Mouse (Mus musculus) heart, embryonic 14.5 days (tissue): ENCODE results near the gene Naip1. TPM values are rescaled to one million over a fixed set of nuclear protein-coding genes. Genes with fewer than 3 reads are reported as not detected.

Experiments used
- ATAC-seq: fragments of 200-750 bp; cut with Nextera tagmentation; 2 replicates; pipeline ENCODE4 v1.8.0; 2017; ENCODE audit warnings: low read depth, moderate TSS enrichment; ENCODE audit not compliant: insufficient number of reproducible peaks, insufficient read depth, low FRiP score
- H3K27ac ChIP-seq, 2 experiments: fragments of 200-500 bp in 1 of 2; fragments of 300-500 bp in 1 of 2; sonication (generic) in 1 of 2; replicated peaks in 1 of 2; 2 replicates each; pipeline ENCODE4 v1.5.1; 2012 to 2014; ENCODE audit warnings: low read depth in 2 of 2, low read length in 2 of 2, control low read depth in 1 of 2, mild to moderate bottlenecking in 1 of 2, mixed read lengths in 1 of 2; ENCODE audit not compliant: control insufficient read depth in 1 of 2, insufficient read depth in 1 of 2
- H3K27me3 ChIP-seq: fragments of 300-500 bp; sonication (generic); 2 replicates; pipeline ENCODE4 v1.6.1; 2014; ENCODE audit warnings: mild to moderate bottlenecking, low read length, control low read depth; ENCODE audit not compliant: control insufficient read depth, insufficient read depth
- H3K36me3 ChIP-seq: fragments of 300-500 bp; sonication (generic); 2 replicates; pipeline ENCODE4 v1.6.1; 2014; ENCODE audit warnings: mild to moderate bottlenecking, control low read depth, low read length, mixed read lengths; ENCODE audit not compliant: control insufficient read depth, insufficient read depth
- H3K4me1 ChIP-seq, 2 experiments: fragments of 200-500 bp in 1 of 2; fragments of 300-500 bp in 1 of 2; sonication (generic) in 1 of 2; 2 replicates each; pipeline ENCODE4 v1.6.1; 2012 to 2014; ENCODE audit warnings: low read length in 2 of 2, control low read depth in 1 of 2, mixed read lengths in 1 of 2; ENCODE audit not compliant: control insufficient read depth in 2 of 2, insufficient read depth in 2 of 2
- H3K4me2 ChIP-seq: fragments of 300-500 bp; sonication (generic); 2 replicates; pipeline ENCODE4 v1.6.1; 2014; ENCODE audit warnings: mild to moderate bottlenecking, low read length
- H3K4me3 ChIP-seq, 2 experiments: fragments of 200-500 bp in 1 of 2; fragments of 300-500 bp in 1 of 2; sonication (generic) in 1 of 2; 2 replicates each; pipeline ENCODE4 v1.5.1; 2012 to 2014; ENCODE audit warnings: low read length in 2 of 2, mild to moderate bottlenecking in 2 of 2, control low read depth in 1 of 2, low read depth in 1 of 2, moderate library complexity in 1 of 2; ENCODE audit not compliant: control insufficient read depth in 1 of 2, insufficient read depth in 1 of 2
- H3K9ac ChIP-seq: fragments of 300-500 bp; sonication (generic); 2 replicates; pipeline ENCODE4 v1.6.1; 2014; ENCODE audit warnings: mild to moderate bottlenecking, low read length
- H3K9me3 ChIP-seq: fragments of 300-500 bp; sonication (generic); 2 replicates; pipeline ENCODE4 v1.6.1; 2016; ENCODE audit warnings: low read length, control low read depth; ENCODE audit not compliant: control insufficient read depth
- WGBS: fragments of 180-500 bp; shearing (Covaris S2); extraction: QIAGEN DNeasy Blood & Tissue Kit; methylation state at CpG from one replicate; pipeline ENCODE4 v1.1.7; 2014; 5-methylcytosine and 5-hydroxymethylcytosine counted together
- polyA plus RNA-seq: library from polyadenylated mRNA; unstranded; fragments of >200 nt; fragmentation: Nextera tagmentation; extraction: Ambion mirVana; gene quantifications from 2 replicates; pipeline ENCODE4 v1.2.1, GENCODE M21; 2014

Naip1 gene
- polyA plus RNA-seq, 1 experiment from 2014 or later: not detected

GRCm38 (mm10) chr13:100490424-100490823, 37.8 kb upstream of the Naip1 start:
- 74% methylated on average over 5 of the region's 5 CpGs for WGBS
- Histone ChIP-seq H3K27me3 (no peaks in the 10 kb centered on the region), H3K9me3 (no peaks in the 10 kb centered on the region), H3K36me3 (peaks cover 39% of the 10 kb centered on the region), H3K9ac (no peak overlapping the region), H3K4me2 (no peak overlapping the region), H3K4me3 (no peak overlapping the region), H3K27ac (no peak overlapping the region), H3K4me1 (peaks cover 0 to 4% of the 10 kb centered on the region in 2 experiments; a peak in 2 of 4 replicates)
- ATAC-seq: no peak

- WGBS: 95% methylated on average over 7 of the region's 7 CpGs
These were observed 30.9 kb upstream of the Naip1 start for GRCm38 (mm10) chr13:100483610-100484009.

GRCm38 (mm10) chr13:100463527-100464222, 11.0 kb upstream of the Naip1 start:
- Histone ChIP-seq H3K27me3 (no peaks in the 10 kb centered on the region), H3K4me2 (no peak overlapping the region), H3K36me3 (peaks cover 48% of the 10 kb centered on the region), H3K4me1 (no peaks in the 10 kb centered on the region), H3K27ac (no peak overlapping the region), H3K9ac (no peak overlapping the region), H3K4me3 (no peak overlapping the region), H3K9me3 (no peaks in the 10 kb centered on the region)
- no peak for ATAC-seq
- WGBS: 80% methylated on average over 2 of the region's 2 CpGs

More at GRCm38 (mm10) chr13:100483610-100484009, 30.9 kb upstream of the Naip1 start:
- Histone ChIP-seq H3K4me2 (no peak overlapping the region), H3K4me3 (no peak overlapping the region), H3K27me3 (no peaks in the 10 kb centered on the region), H3K27ac (no peak overlapping the region), H3K36me3 (peaks cover 81% of the 10 kb centered on the region), H3K9me3 (no peaks in the 10 kb centered on the region), H3K4me1 (no peaks in the 10 kb centered on the region), H3K9ac (no peak overlapping the region)
- ATAC-seq: no peak

- Histone ChIP-seq H3K27me3 (no peaks in the 10 kb centered on the region), H3K4me3 (no peak overlapping the region), H3K9ac (no peak overlapping the region), H3K27ac (no peak overlapping the region), H3K4me1 (no peaks in the 10 kb centered on the region), H3K9me3 (no peaks in the 10 kb centered on the region), H3K4me2 (no peak overlapping the region), H3K36me3 (peaks cover 26% of the 10 kb centered on the region)
- ATAC-seq: no peak
- 77% methylated on average over 3 of the region's 3 CpGs for WGBS
These were observed 8.7 kb upstream of the Naip1 start for GRCm38 (mm10) chr13:100461336-100461735.

- H3K4me1 ChIP-seq: no peaks in the 10 kb centered on the region
- H3K36me3 ChIP-seq: no peaks in the 10 kb centered on the region
- H3K9ac ChIP-seq: no peak overlapping the region
- H3K27me3 ChIP-seq: no peaks in the 10 kb centered on the region
- no peak overlapping the region for H3K27ac ChIP-seq
- no peak overlapping the region for H3K4me3 ChIP-seq
- ATAC-seq: no peak
- no peak overlapping the region for H3K4me2 ChIP-seq
- WGBS: 70% methylated on average over 1 of the region's 1 CpGs
- H3K9me3 ChIP-seq: no peaks in the 10 kb centered on the region
These were observed 3.2 kb downstream of the Naip1 start for GRCm38 (mm10) chr13:100449495-100449894.

GRCm38 (mm10) chr13:100440116-100440515, 12.6 kb downstream of the Naip1 start:
- no peaks in the 10 kb centered on the region for H3K9me3 ChIP-seq
- no peaks in the 10 kb centered on the region for H3K4me1 ChIP-seq
- H3K4me3 ChIP-seq: no peak overlapping the region
- WGBS: 36% methylated on average over 3 of the region's 3 CpGs
- ATAC-seq: no peak
- no peak overlapping the region for H3K27ac ChIP-seq
- no peak overlapping the region for H3K9ac ChIP-seq
- no peaks in the 10 kb centered on the region for H3K36me3 ChIP-seq
- no peaks in the 10 kb centered on the region for H3K27me3 ChIP-seq
- H3K4me2 ChIP-seq: no peak overlapping the region

- H3K36me3 ChIP-seq: no peaks in the 10 kb centered on the region
- 32% methylated on average over 1 of the region's 1 CpGs for WGBS
- ATAC-seq: no peak
These were observed 14.0 kb downstream of the Naip1 start for GRCm38 (mm10) chr13:100438701-100439100.

GRCm38 (mm10) chr13:100437322-100437825, 15.3 kb downstream of the Naip1 start:
- WGBS: 51% methylated on average over 3 of the region's 3 CpGs

More at GRCm38 (mm10) chr13:100438701-100439100, 14.0 kb downstream of the Naip1 start:
- Histone ChIP-seq H3K27me3 (no peaks in the 10 kb centered on the region), H3K4me3 (no peak overlapping the region), H3K4me1 (no peaks in the 10 kb centered on the region), H3K9me3 (no peaks in the 10 kb centered on the region), H3K4me2 (no peak overlapping the region), H3K9ac (no peak overlapping the region), H3K27ac (no peak overlapping the region)

More at GRCm38 (mm10) chr13:100437322-100437825, 15.3 kb downstream of the Naip1 start:
- H3K9ac ChIP-seq: no peak overlapping the region
- H3K4me3 ChIP-seq: no peak overlapping the region
- H3K4me2 ChIP-seq: no peak overlapping the region
- no peaks in the 10 kb centered on the region for H3K27me3 ChIP-seq
- no peaks in the 10 kb centered on the region for H3K4me1 ChIP-seq
- no peak overlapping the region for H3K27ac ChIP-seq
- no peak for ATAC-seq
- H3K36me3 ChIP-seq: no peaks in the 10 kb centered on the region
- H3K9me3 ChIP-seq: no peaks in the 10 kb centered on the region
